Mouse (Mus musculus): ENCODE results near the gene Cask. TPM values are rescaled to one million over a fixed set of nuclear protein-coding genes. Genes with fewer than 3 reads are reported as not detected.

Cask gene
- total and polyA plus RNA-seq, 2 experiments from 2014 or later, result 79.5 to 146 TPM

- no peak for TF ChIP-seq CTCF (IDR thresholded peaks at IDR 0.05)
- no peak overlapping the region for H3K9ac ChIP-seq (replicated peaks; ENCODE audit: low read length, poor library complexity, severe bottlenecking)
- 65% methylated on average over 5 of the region's 5 CpGs for WGBS
- no peaks in the 10 kb centered on the region for H3K4me1 ChIP-seq (ENCODE audit: insufficient read depth, low read length)
- H3K27me3 ChIP-seq (ENCODE audit: insufficient read depth, low read length), result no peaks in the 10 kb centered on the region; the same call in 1 of the 2 replicates
- H3K4me2 ChIP-seq (ENCODE audit: low read depth, low read length, poor library complexity, severe bottlenecking), result no peak overlapping the region
- no peaks in the 10 kb centered on the region for H3K36me3 ChIP-seq (ENCODE audit: insufficient read depth, low read length)
- peak overlapping the region; percentile 57 for H3K27ac ChIP-seq (ENCODE audit: low read depth, low read length)
- ATAC-seq (ENCODE audit: low FRiP score) (peak; percentile 12; the same call in 1 of the 2 replicates), DNase-seq (ENCODE audit: low spot score) (no peak)
- no peaks in the 10 kb centered on the region for H3K9me3 ChIP-seq (ENCODE audit: low read length)
- no peak overlapping the region for H3K4me3 ChIP-seq (ENCODE audit: low read depth, low read length)
Observed at GRCm38 (mm10) chrX:13519408-13519783, 331.8 kb downstream of the Cask start.

DNA sequence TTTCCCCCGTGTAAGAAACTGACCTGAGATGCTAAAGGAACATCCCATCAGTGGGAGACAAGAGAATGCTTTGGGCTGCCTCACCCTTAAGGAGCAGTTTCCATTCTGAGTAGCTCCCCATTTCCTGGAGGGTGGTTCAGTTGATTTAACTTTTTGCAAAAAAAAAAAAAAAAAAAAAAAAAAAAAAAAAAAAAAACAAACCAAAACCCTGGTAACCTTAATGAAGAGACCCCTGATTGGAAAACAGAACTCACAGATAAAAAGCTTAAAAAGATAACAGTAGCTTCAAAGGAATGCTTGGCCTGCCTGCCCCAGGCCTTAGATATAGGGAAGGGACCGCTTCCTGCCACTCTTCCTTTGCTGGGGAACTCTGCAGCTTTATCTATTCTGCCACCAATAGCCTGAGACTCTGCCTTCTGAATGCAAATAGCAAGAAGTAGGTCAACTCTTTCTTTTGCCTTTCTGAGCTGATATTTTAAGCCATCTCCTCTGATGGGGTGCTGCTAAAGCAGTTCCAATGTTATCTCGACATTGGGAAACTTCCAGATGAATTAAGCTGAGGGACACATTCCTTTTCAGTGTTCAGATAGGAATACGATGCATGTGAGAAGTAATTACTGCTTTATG, 332.3 kb downstream of the Cask start:
- 48% methylated on average over 4 of the region's 4 CpGs for WGBS
- H3K9me3 ChIP-seq (ENCODE audit: low read length), result no peaks in the 10 kb centered on the region
- no peak overlapping the region for H3K4me3 ChIP-seq (ENCODE audit: low read depth, low read length)
- 0 out of 2 replicates have a peak, but pooled peaks have one; percentile 11 for ATAC-seq (ENCODE audit: low FRiP score)
- no peaks in the 10 kb centered on the region for H3K4me1 ChIP-seq (ENCODE audit: insufficient read depth, low read length)
- DNase-seq (ENCODE audit: low spot score), result no peak
- peak overlapping the region; percentile 57 for H3K27ac ChIP-seq (ENCODE audit: low read depth, low read length)
- H3K27me3 ChIP-seq (ENCODE audit: insufficient read depth, low read length), result no peaks in the 10 kb centered on the region; the same call in 1 of the 2 replicates
- TF ChIP-seq CTCF (IDR thresholded peaks at IDR 0.05), result no peak
- no peaks in the 10 kb centered on the region for H3K36me3 ChIP-seq (ENCODE audit: insufficient read depth, low read length)
- no peak overlapping the region for H3K9ac ChIP-seq (replicated peaks; ENCODE audit: low read length, poor library complexity, severe bottlenecking)
- H3K4me2 ChIP-seq (ENCODE audit: low read depth, low read length, poor library complexity, severe bottlenecking), result no peak overlapping the region

GRCm38 (mm10) chrX:13518019-13518418, 333.1 kb downstream of the Cask start:
- ATAC-seq (ENCODE audit: low FRiP score) (no peak), DNase-seq (ENCODE audit: low spot score) (no peak)
- Histone ChIP-seq H3K9ac (replicated peaks; ENCODE audit: low read length, poor library complexity, severe bottlenecking) (no peak overlapping the region), H3K4me2 (ENCODE audit: low read depth, low read length, poor library complexity, severe bottlenecking) (no peak overlapping the region), H3K27ac (ENCODE audit: low read depth, low read length) (peak overlapping the region; percentile 51; the same call in 1 of the 2 replicates), H3K27me3 (ENCODE audit: insufficient read depth, low read length) (no peaks in the 10 kb centered on the region; the same call in 1 of the 2 replicates), H3K4me3 (ENCODE audit: low read depth, low read length) (no peak overlapping the region), H3K36me3 (ENCODE audit: insufficient read depth, low read length) (no peaks in the 10 kb centered on the region), H3K4me1 (ENCODE audit: insufficient read depth, low read length) (no peaks in the 10 kb centered on the region), H3K9me3 (ENCODE audit: low read length) (no peaks in the 10 kb centered on the region)
- WGBS, result 78% methylated on average over 10 of the region's 10 CpGs
- TF ChIP-seq CTCF (IDR thresholded peaks at IDR 0.05), result no peak

DNA sequence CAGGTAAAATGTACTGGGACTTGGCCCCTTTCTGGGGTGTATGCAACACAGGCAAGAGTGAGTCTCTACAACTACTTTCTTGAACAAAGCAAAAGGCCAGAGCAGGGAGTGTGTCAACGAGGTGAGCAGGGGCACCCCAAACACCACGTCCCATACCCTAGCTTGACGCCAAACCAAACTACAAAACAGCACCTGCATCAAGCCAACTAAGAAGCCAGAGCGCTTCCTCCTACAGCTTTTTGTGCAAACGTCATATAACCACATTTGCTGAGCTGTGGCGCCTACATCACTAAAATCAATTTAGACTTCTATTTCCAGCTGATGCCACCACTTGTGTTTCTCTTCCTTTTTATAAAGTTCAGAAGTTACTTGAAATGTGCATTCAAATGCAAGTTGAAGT, 334.7 kb downstream of the Cask start:
- Histone ChIP-seq H3K9ac (replicated peaks; ENCODE audit: low read length, poor library complexity, severe bottlenecking) (no peak overlapping the region), H3K36me3 (ENCODE audit: insufficient read depth, low read length) (no peaks in the 10 kb centered on the region), H3K4me3 (ENCODE audit: low read depth, low read length) (no peak overlapping the region), H3K27me3 (ENCODE audit: insufficient read depth, low read length) (no peaks in the 10 kb centered on the region; the same call in 1 of the 2 replicates), H3K4me2 (ENCODE audit: low read depth, low read length, poor library complexity, severe bottlenecking) (no peak overlapping the region), H3K9me3 (ENCODE audit: low read length) (no peaks in the 10 kb centered on the region), H3K4me1 (ENCODE audit: insufficient read depth, low read length) (no peaks in the 10 kb centered on the region), H3K27ac (ENCODE audit: low read depth, low read length) (no peak overlapping the region)
- ATAC-seq (ENCODE audit: low FRiP score) (no peak), DNase-seq (ENCODE audit: low spot score) (no peak)
- TF ChIP-seq CTCF (IDR thresholded peaks at IDR 0.05), result no peak
- WGBS, result 89% methylated on average over 6 of the region's 6 CpGs

- no peak for DNase-seq (ENCODE audit: low spot score)
- H3K4me3 ChIP-seq (ENCODE audit: low read depth, low read length), result no peak overlapping the region
- ATAC-seq (ENCODE audit: low FRiP score), result no peak
- H3K36me3 ChIP-seq (ENCODE audit: insufficient read depth, low read length), result no peaks in the 10 kb centered on the region
- no peaks in the 10 kb centered on the region for H3K9me3 ChIP-seq (ENCODE audit: low read length)
- 83% methylated on average over 5 of the region's 5 CpGs for WGBS
- no peak for TF ChIP-seq CTCF (IDR thresholded peaks at IDR 0.05)
- H3K4me2 ChIP-seq (ENCODE audit: low read depth, low read length, poor library complexity, severe bottlenecking), result no peak overlapping the region
- no peak overlapping the region for H3K9ac ChIP-seq (replicated peaks; ENCODE audit: low read length, poor library complexity, severe bottlenecking)
- H3K4me1 ChIP-seq (ENCODE audit: insufficient read depth, low read length), result no peaks in the 10 kb centered on the region
- H3K27ac ChIP-seq (ENCODE audit: low read depth, low read length), result no peak overlapping the region
- no peaks in the 10 kb centered on the region; the same call in 1 of the 2 replicates for H3K27me3 ChIP-seq (ENCODE audit: insufficient read depth, low read length)
Observed at GRCm38 (mm10) chrX:13513864-13514263, 337.3 kb downstream of the Cask start.

DNA sequence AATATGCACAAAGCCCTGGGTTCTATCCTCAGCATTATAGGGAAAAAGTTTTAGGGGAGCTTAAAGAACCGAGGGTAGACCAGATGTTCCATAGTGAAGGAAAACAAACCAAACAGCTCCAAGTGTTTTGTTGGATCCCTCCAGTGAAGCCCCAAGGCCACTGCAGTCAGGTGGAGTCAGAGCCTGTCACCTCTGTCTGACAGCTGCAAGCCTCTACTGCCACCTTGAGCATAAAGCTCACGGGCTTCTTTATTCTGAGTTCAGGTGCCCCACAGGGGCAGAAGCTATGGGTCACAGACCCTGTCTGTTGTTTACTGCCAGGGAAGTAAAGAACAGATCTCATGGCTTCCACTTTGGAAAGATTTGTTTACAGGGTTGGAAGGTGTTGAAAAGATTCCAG, 338.0 kb downstream of the Cask start:
- Histone ChIP-seq H3K36me3 (ENCODE audit: insufficient read depth, low read length) (no peaks in the 10 kb centered on the region), H3K4me1 (ENCODE audit: insufficient read depth, low read length) (no peaks in the 10 kb centered on the region), H3K27ac (ENCODE audit: low read depth, low read length) (no peak overlapping the region), H3K4me2 (ENCODE audit: low read depth, low read length, poor library complexity, severe bottlenecking) (no peak overlapping the region), H3K9me3 (ENCODE audit: low read length) (no peaks in the 10 kb centered on the region), H3K9ac (replicated peaks; ENCODE audit: low read length, poor library complexity, severe bottlenecking) (no peak overlapping the region), H3K27me3 (ENCODE audit: insufficient read depth, low read length) (no peaks in the 10 kb centered on the region; the same call in 1 of the 2 replicates), H3K4me3 (ENCODE audit: low read depth, low read length) (no peak overlapping the region)
- 50% methylated on average over 2 of the region's 2 CpGs for WGBS
- ATAC-seq (ENCODE audit: low FRiP score), result no peak
- peak; percentile 50 for TF ChIP-seq CTCF (IDR thresholded peaks at IDR 0.05)
- DNase-seq (ENCODE audit: low spot score), result no peak

All from midbrain, postnatal 0 days (tissue).